Mouse (Mus musculus) ES-E14 (cell line): ENCODE results near the gene Msl1. TPM values are rescaled to one million over a fixed set of nuclear protein-coding genes. Genes with fewer than 3 reads are reported as not detected.
"Not testable (repeated sequence)": the region's sequence is repeated elsewhere in the genome, so short reads cannot be mapped to it uniquely, and the experiment has no call there.

Experiments
- DNase-seq: peaks from one replicate; pipeline ENCODE4 v3.0.0-alpha.2; 2013; ENCODE audit warnings: low read depth, low spot score
- H3K27ac ChIP-seq: 2 replicates; pipeline ENCODE4 v1.5.1; 2012; ENCODE audit warnings: low read depth, mild to moderate bottlenecking, low read length, moderate library complexity, mixed read lengths; ENCODE audit not compliant: poor library complexity, insufficient read depth, severe bottlenecking
- H3K36me3 ChIP-seq: 2 replicates; pipeline ENCODE4 v1.6.1; 2012; ENCODE audit warnings: mild to moderate bottlenecking, low read length, moderate library complexity, mixed read lengths; ENCODE audit not compliant: control insufficient read depth, poor library complexity, insufficient read depth, severe bottlenecking
- H3K4me1 ChIP-seq, 2 experiments: fragments of 150-350 bp in 1 of 2; sonication (generic) in 1 of 2; 2 replicates each; pipeline ENCODE4 v1.6.1; 2012; ENCODE audit warnings: low read length in 2 of 2, mild to moderate bottlenecking in 1 of 2, mixed read lengths in 1 of 2; ENCODE audit not compliant: control insufficient read depth in 2 of 2, insufficient read depth in 2 of 2, poor library complexity in 1 of 2
- H3K4me3 ChIP-seq, 2 experiments: fragments of 150-350 bp in 1 of 2; sonication (generic) in 1 of 2; 2 replicates each; pipeline ENCODE4 v1.5.1; 2012; ENCODE audit warnings: low read length in 2 of 2, low read depth in 1 of 2, mild to moderate bottlenecking in 1 of 2, mixed read lengths in 1 of 2; ENCODE audit not compliant: insufficient read depth in 1 of 2, poor library complexity in 1 of 2, severe bottlenecking in 1 of 2
- H3K9ac ChIP-seq: 2 replicates; pipeline ENCODE4 v1.6.1; 2012; ENCODE audit warnings: low read depth, mild to moderate bottlenecking, low read length, mixed read lengths; ENCODE audit not compliant: poor library complexity, insufficient read depth, severe bottlenecking
- H3K9me3 ChIP-seq: fragments of 150-350 bp; sonication (generic); 2 replicates; pipeline ENCODE4 v1.6.1; 2012; ENCODE audit warnings: low read depth, mild to moderate bottlenecking, low read length; ENCODE audit not compliant: control insufficient read depth, insufficient read depth
- CHD2 ChIP-seq: IDR thresholded peaks from 2 replicates; pipeline ENCODE4 v1.6.1; 2014; ENCODE audit warnings: mild to moderate bottlenecking, low read depth, low read length, inconsistent platforms
- HCFC1 ChIP-seq: IDR thresholded peaks from 2 replicates; pipeline ENCODE4 v1.6.1; 2012; ENCODE audit warnings: low read length, inconsistent platforms, borderline replicate concordance; ENCODE audit not compliant: insufficient read depth
- MAFK ChIP-seq: IDR thresholded peaks from 2 replicates; pipeline ENCODE4 v1.6.1; 2014; ENCODE audit warnings: mild to moderate bottlenecking, low read depth, low read length, inconsistent platforms; ENCODE audit not compliant: insufficient read depth
- ZC3H11A ChIP-seq: IDR thresholded peaks from 2 replicates; pipeline ENCODE4 v1.6.1; 2012; ENCODE audit warnings: low read depth, mild to moderate bottlenecking, inconsistent platforms, low read length, borderline replicate concordance
- ZNF384 ChIP-seq: IDR thresholded peaks from 2 replicates; pipeline ENCODE4 v1.6.1; 2012; ENCODE audit warnings: low read depth, low read length, inconsistent platforms
- in situ Hi-C, 2 experiments: fragments of 600-800 bp; cut with MboI; formaldehyde crosslinking; loops; one replicate each; pipeline ENCODE4 v1.15.1; 2025; ENCODE audit warnings: low sequenced_read_pairs in 2 of 2, inconsistent platforms in 1 of 2; ENCODE audit not compliant: unreplicated experiment in 2 of 2
- total RNA-seq: library from RNA; depleted of rRNA; stranded (reverse); fragments of 300-350 nt; gene quantifications from 2 replicates; pipeline ENCODE4 v1.2.3, GENCODE M21; 2012

The Msl1 gene
- total RNA-seq, 1 experiment, result 27.1 TPM

GRCm38 (mm10) chr11:98816706-98817239 lies 21.5 kb downstream of the Msl1 start:
- H3K4me1 ChIP-seq, result no peaks in the 10 kb centered on the region
- in situ Hi-C loops, result no loop called here
- no peak overlapping the region for H3K27ac ChIP-seq
- TF ChIP-seq HCFC1 (no peak), MAFK (no peak), ZC3H11A (no peak), CHD2 (no peak), ZNF384 (no peak)
- H3K9me3 ChIP-seq, result no peaks in the 10 kb centered on the region
- H3K9ac ChIP-seq, result no peak overlapping the region
- no peak overlapping the region for H3K4me3 ChIP-seq
- no peak for DNase-seq
- H3K36me3 ChIP-seq, result peaks cover 7% of the 10 kb centered on the region

GRCm38 (mm10) chr11:98820968-98821367 lies 25.7 kb downstream of the Msl1 start:
- Histone ChIP-seq H3K27ac (no peak overlapping the region), H3K9ac (no peak overlapping the region), H3K9me3 (no peaks in the 10 kb centered on the region), H3K4me3 (no peak overlapping the region), H3K36me3 (peaks cover 20% of the 10 kb centered on the region), H3K4me1 (no peaks in the 10 kb centered on the region)
- in situ Hi-C loops, result no loop called here
- no peak for TF ChIP-seq CHD2
- no peak for DNase-seq

DNA sequence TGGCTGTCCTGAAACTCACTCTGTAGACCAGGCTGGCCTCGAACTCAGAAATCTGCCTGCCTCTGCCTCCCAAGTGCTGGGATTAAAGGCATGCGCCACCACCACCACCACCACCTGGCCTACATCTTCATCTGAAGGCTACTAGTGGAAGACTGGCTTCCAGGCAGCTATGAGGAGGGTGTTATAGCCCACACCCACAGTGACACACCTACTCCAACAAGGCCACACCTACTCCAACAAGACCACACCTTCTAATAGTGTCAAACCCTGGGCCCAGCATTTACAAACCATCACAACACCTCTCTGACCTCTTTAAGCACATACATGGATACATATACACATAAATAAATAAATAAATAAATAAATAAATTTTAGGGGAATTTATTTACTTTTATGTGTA lies 30.8 kb downstream of the Msl1 start:
- H3K9me3 ChIP-seq, DNase-seq, H3K27ac ChIP-seq, H3K4me1 ChIP-seq, H3K9ac ChIP-seq, in situ Hi-C loops, H3K4me3 ChIP-seq: not testable (repeated sequence)
- peaks cover 42% of the 10 kb centered on the region for H3K36me3 ChIP-seq

DNA sequence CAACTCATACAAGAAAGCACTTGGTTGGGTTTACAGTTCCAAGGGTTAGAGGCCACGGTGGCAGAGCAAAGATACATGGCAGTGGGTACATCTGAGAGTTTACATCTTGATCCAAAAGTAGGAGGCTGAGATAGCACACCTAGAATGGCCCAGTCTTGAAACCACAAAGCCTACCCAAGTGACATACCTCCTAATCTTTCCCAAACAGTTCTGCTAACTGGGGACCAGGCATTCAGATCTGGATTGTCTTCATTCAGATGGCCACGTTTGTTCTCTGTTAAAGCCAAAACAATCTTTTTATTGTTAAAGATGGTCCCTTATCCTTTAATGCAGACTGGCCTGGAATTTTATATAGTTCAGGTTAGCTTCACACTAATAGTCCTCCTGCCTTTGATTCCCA lies 32.6 kb downstream of the Msl1 start:
- no peak overlapping the region for H3K9ac ChIP-seq
- DNase-seq, result no peak
- H3K27ac ChIP-seq, result no peak overlapping the region
- H3K4me3 ChIP-seq, result no peak overlapping the region
- TF ChIP-seq HCFC1 (no peak), CHD2 (no peak), MAFK (no peak), ZNF384 (no peak), ZC3H11A (no peak)
- no peaks in the 10 kb centered on the region for H3K4me1 ChIP-seq
- in situ Hi-C loops, result no loop called here
- H3K36me3 ChIP-seq, result peaks cover 34% of the 10 kb centered on the region
- H3K9me3 ChIP-seq, result no peaks in the 10 kb centered on the region

- H3K4me1 ChIP-seq, result 0 out of 4 replicates have a peak, but pooled peaks cover 0 to 3% of the 10 kb centered on the region in 2 experiments
- H3K9ac ChIP-seq, result no peak overlapping the region
- TF ChIP-seq ZC3H11A, result no peak
- TF ChIP-seq HCFC1, result no peak
- TF ChIP-seq ZNF384, result no peak
- no peak for TF ChIP-seq CHD2
- TF ChIP-seq MAFK, result no peak
- no peak overlapping the region for H3K27ac ChIP-seq
- DNase-seq, result no peak
- no peak overlapping the region for H3K4me3 ChIP-seq
- H3K9me3 ChIP-seq, result no peaks in the 10 kb centered on the region
- peaks cover 33% of the 10 kb centered on the region for H3K36me3 ChIP-seq
- in situ Hi-C loops, result no loop called here
Measured at GRCm38 (mm10) chr11:98829091-98829775, 33.9 kb downstream of the Msl1 start.
